Mouse (Mus musculus) bone marrow, adult 2 months (tissue): ENCODE measurements at regions not wholly inside any gene's neighbourhood (a gene's known extent, or its start where the extent isn't known, plus 50 kb on each side); places are given as distances from the start of the nearest gene placed in this dataset.

Experiments used
- CTCF ChIP-seq: fragments of 200-500 bp; IDR thresholded peaks from 2 replicates; pipeline ENCODE4 v1.5.1; 2011; ENCODE audit warnings: low read length, control low read depth; ENCODE audit not compliant: control insufficient read depth, insufficient read depth
- POLR2A ChIP-seq: fragments of 200-500 bp; IDR thresholded peaks from 2 replicates; pipeline ENCODE4 v1.6.1; 2011; ENCODE audit warnings: low read depth, mild to moderate bottlenecking, control low read depth, low read length, borderline replicate concordance; ENCODE audit not compliant: control insufficient read depth

DNA sequence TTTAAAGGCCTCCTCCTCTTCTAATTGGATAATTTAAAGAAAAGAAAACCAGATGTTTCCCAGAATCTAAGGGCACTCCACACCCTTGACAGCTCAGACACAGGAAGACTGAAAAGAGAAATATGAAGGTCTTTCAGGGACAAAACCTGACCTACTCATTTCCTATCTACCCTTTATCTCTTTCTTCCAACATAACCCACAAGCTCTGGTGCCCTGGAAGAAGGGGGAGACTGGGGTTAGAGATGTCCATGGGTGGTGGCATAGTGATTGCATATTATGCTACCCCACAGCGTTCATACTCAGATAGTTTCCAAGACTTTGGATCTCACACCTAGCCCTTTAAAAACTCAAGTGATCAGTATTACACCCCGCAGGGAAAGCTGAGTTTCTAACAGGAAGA, 105.8 kb upstream of the Vldlr start:
- TF ChIP-seq CTCF: no peak
- no peak for TF ChIP-seq POLR2A
